Comparison of ENCODE assay signal across 18 mouse cellular contexts in genomic region chr9:105033641-105034040, GRCm38 (mm10). TPM values are rescaled to one million over a fixed set of nuclear protein-coding genes. Genes with fewer than 3 reads are reported as not detected.
DNase-seq lines count a peak whose midpoint lies in the region; ATAC-seq lines count a peak whose summit lies in the region.
"Had no signal": no experiment of that assay in that cellular context is flagged by ENCODE, and none has a peak within 500 bp of the region (broad histone marks: within the 10 kb centered on the region; RNA-seq: fewer than 3 reads in every experiment).

No protein-coding gene starts in this region.

- no peak overlapping the region for H3K4me2 ChIP-seq in heart, embryonic 12.5 days

- H3K36me3 ChIP-seq in heart, embryonic 12.5 days = no peaks in the 10 kb centered on the region
- H3K36me3 ChIP-seq: G1E had no signal

- H3K9ac ChIP-seq in heart, embryonic 12.5 days = no peak overlapping the region

- H3K4me3 ChIP-seq in heart, embryonic 12.5 days = no peak overlapping the region

- no peak overlapping the region for H3K27ac ChIP-seq in heart, embryonic 12.5 days (ENCODE audit: poor library complexity, severe bottlenecking)

- no peak for ATAC-seq in heart, embryonic 12.5 days (ENCODE audit: insufficient number of reproducible peaks, low FRiP score)
- ATAC-seq: activated CD4-positive, CD25-positive, alpha-beta regulatory T cell, adult 4 months; CD4-positive, CD25-positive, alpha-beta regulatory T cell, adult 4 months; Patski had no signal

- no peaks in the 10 kb centered on the region for H3K4me1 ChIP-seq in heart, embryonic 12.5 days (replicated peaks)

- 80% methylated on average over 7 of the region's 7 CpGs for WGBS in heart, embryonic 12.5 days

- H3K27me3 ChIP-seq in heart, embryonic 12.5 days (replicated peaks) = no peaks in the 10 kb centered on the region
- H3K27me3 ChIP-seq: Patski had no signal

- intact Hi-C loops in heart, postnatal 25 days (cut with DNase I) = no loop called here

- DNase-seq in heart, adult 11 months = peak; percentile 93
- DNase-seq in heart, postnatal 25 days (ENCODE audit: low spot score) = no peak
- DNase-seq in heart, adult 8-10 months (ENCODE audit: low spot score) = peak; percentile 6
- DNase-seq: adrenal gland, adult 2 months; adrenal gland, adult 8-10 months; adrenal gland, postnatal 10 days; adrenal gland, postnatal 14 days; adrenal gland, postnatal 25 days; adrenal gland, postnatal 36 days; B cell, adult 2 months; cerebellum, adult 11 months; cerebellum, adult 11-12 months; cerebellum, adult 18-20 months had no signal

- H3K9me3 ChIP-seq in heart, embryonic 12.5 days (replicated peaks) = no peaks in the 10 kb centered on the region
- H3K9me3 ChIP-seq: G1E had no signal

RNA-seq across cellular contexts. Expression of gene Mrpl3, which starts 19.4 kb away (rescaled TPM):
- 100 to 1,000 TPM; 159 to 168 TPM for total RNA-seq in heart, postnatal 25 days (2021)
- total RNA-seq in heart, adult 8-10 months (2022) = 100 to 1,000 TPM; 177 to 202 (median 190) TPM
- 116 and 124 TPM in 2 replicates for polyA plus RNA-seq in heart, embryonic 12.5 days (2016; fragmentation: Nextera tagmentation; extraction: Ambion mirVana)
